Mouse (Mus musculus) gastrocnemius, postnatal 25 days (tissue): Measurements from ENCODE around the gene Krtap6-2. TPM values are rescaled to one million over a fixed set of nuclear protein-coding genes. Genes with fewer than 3 reads are reported as not detected.

Experiments
- DNase-seq: peaks from one replicate; pipeline ENCODE4 v3.0.0; 2022
- long read RNA-seq, 2 experiments: library from polyadenylated mRNA; stranded (forward); transcript quantifications; one replicate each; pipeline ENCODE4 v2.0.0; 2021
- total RNA-seq, 2 experiments: library from RNA; stranded (reverse); gene quantifications; 1 replicate in 1 of 2; 2 replicates in 1 of 2; pipeline ENCODE4 v1.2.3; 2021

Gene Krtap6-2
- not detected for total RNA-seq
- long read RNA-seq, experiment 1, result 0 reads
- long read RNA-seq, experiment 2, result 0 reads

GRCm38 (mm10) chr16:89420011-89420410, at the start of gene Krtap6-2:
Gene Krtap6-2 (minus strand): TSS chr16:89420111.
- DNase-seq, result no peak

- no peak for DNase-seq
These were observed 41.3 kb upstream of the Krtap6-2 start for GRCm38 (mm10) chr16:89461189-89461588.

DNA sequence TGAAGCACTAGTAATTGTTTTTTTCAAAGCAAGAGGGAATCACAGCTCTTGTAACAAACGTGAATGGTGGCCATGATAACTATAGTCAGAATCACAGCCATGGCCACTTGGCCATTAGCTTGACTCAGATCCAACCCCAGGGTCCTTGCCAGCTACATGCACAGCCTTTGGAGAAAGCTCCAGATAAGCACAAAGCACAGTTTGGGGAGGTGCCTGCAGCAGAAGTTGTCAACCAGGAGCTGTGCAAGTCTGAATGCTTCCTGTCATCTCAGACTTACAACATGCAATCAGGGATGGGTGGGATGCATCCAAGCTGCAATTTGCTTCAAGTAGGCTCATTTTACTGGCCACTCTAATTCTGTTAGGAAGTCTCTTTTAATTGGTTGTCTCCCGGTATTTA, 9.7 kb upstream of the Krtap6-2 start:
- no peak for DNase-seq

GRCm38 (mm10) chr16:89425310-89425709, 5.4 kb upstream of the Krtap6-2 start:
- no peak for DNase-seq

DNA sequence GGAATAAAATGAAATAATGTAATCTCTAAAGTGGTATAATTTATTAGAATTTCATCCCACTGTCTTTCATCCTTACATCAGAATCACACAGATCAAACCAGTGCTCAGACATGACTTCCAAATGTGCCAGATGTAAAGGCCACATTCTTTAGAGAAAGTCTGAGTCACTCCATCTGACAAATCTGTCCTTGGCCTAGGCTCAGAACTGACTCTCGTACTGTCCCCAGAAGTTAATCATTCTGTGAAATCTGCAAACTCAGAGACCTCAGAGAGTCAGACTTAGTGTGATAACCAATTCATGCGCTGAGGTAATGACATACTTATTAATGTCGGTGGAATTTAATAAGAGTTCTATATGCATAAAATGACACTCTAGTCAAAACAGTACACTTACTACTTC, 3.6 kb downstream of the Krtap6-2 start:
- DNase-seq, result no peak

- no peak for DNase-seq
These were observed 9.4 kb downstream of the Krtap6-2 start for GRCm38 (mm10) chr16:89410345-89411068.

DNA sequence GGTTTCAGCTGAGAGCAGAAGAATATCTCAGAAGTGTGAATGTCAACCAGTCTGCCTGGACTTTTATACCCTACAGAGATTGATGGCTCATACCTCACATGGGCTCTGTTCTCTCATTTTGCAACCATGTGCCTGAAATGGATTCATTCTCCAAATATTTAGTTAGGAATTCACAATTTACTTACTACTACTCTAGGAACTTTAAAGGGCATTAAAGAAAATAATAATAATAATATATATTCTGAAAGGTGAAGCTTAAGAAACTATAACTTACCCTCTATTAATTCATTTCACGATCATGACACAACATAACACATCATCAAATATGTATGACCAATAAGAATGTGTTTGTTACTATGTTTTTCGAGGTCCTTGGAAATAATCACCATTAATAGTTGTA, 16.1 kb downstream of the Krtap6-2 start, which contains the start of gene Krtap21-1:
TSS of gene Krtap21-1 (minus strand) at position 101 of the 400 bp plus-strand sequence.
- DNase-seq, result no peak

GRCm38 (mm10) chr16:89372734-89373461, 47.0 kb downstream of the Krtap6-2 start:
- no peak for DNase-seq

Other genes starting within 250 kb of the Krtap6-2 start
- not detected for gene 1110057P08Rik, start 245.4 kb downstream of the Krtap6-2 start, total RNA-seq
- not detected for gene Krtap20-2, start 214.2 kb downstream of the Krtap6-2 start, total RNA-seq
- gene Krtap21-1, start 16.2 kb downstream of the Krtap6-2 start, total RNA-seq, result not detected
- not detected for gene Krtap8-1, start 67.8 kb upstream of the Krtap6-2 start, total RNA-seq
- not detected for gene Krtap7-1, start 88.2 kb upstream of the Krtap6-2 start, total RNA-seq
- gene Krtap11-1, start 151.1 kb upstream of the Krtap6-2 start, total RNA-seq, result not detected